Mouse (Mus musculus): ENCODE results near the gene Rbfox3. TPM values are rescaled to one million over a fixed set of nuclear protein-coding genes. Genes with fewer than 3 reads are reported as not detected.

The Rbfox3 gene
- total RNA-seq, 2 experiments from 2014 or later: 272 to 280 TPM

- intact Hi-C loops (cut with DNase I): loop anchor here (5.0 kb wide), 1 partner anchor 49 kb away; no protein-coding TSS in a partner anchor
- no peak for DNase-seq (ENCODE audit: extremely low spot score in 1 of 2, low spot score in 2 of 2)
Measured at GRCm38 (mm10) chr11:118858305-118858704, 53.1 kb downstream of the Rbfox3 start.

GRCm38 (mm10) chr11:118851391-118851790 lies 60.0 kb downstream of the Rbfox3 start:
- intact Hi-C loops (cut with DNase I): no loop called here

GRCm38 (mm10) chr11:118847986-118848385 lies 63.4 kb downstream of the Rbfox3 start:
- intact Hi-C loops (cut with DNase I): no loop called here
- DNase-seq (ENCODE audit: extremely low spot score in 1 of 2, low spot score in 2 of 2): no peak

More at GRCm38 (mm10) chr11:118851391-118851790, 60.0 kb downstream of the Rbfox3 start:
- DNase-seq (ENCODE audit: extremely low spot score in 1 of 2, low spot score in 2 of 2): no peak

GRCm38 (mm10) chr11:118840992-118841391 lies 70.4 kb downstream of the Rbfox3 start:
- no peak for DNase-seq (ENCODE audit: extremely low spot score in 1 of 2, low spot score in 2 of 2)
- intact Hi-C loops (cut with DNase I): no loop called here

- intact Hi-C loops (cut with DNase I): no loop called here
- no peak for DNase-seq (ENCODE audit: extremely low spot score in 1 of 2, low spot score in 2 of 2)
Measured at GRCm38 (mm10) chr11:118838167-118838566, 73.2 kb downstream of the Rbfox3 start.

- intact Hi-C loops (cut with DNase I): no loop called here
- DNase-seq (ENCODE audit: extremely low spot score in 1 of 2, low spot score in 2 of 2): no peak
Measured at GRCm38 (mm10) chr11:118836889-118837288, 74.5 kb downstream of the Rbfox3 start.

GRCm38 (mm10) chr11:118832793-118833481 lies 78.5 kb downstream of the Rbfox3 start:
- DNase-seq (ENCODE audit: extremely low spot score in 1 of 2, low spot score in 2 of 2): no peak
- intact Hi-C loops (cut with DNase I): no loop called here

- intact Hi-C loops (cut with DNase I): no loop called here
- DNase-seq (ENCODE audit: extremely low spot score in 1 of 2, low spot score in 2 of 2): no peak
Measured at GRCm38 (mm10) chr11:118831730-118832129, 79.7 kb downstream of the Rbfox3 start.

- intact Hi-C loops (cut with DNase I): no loop called here
- DNase-seq (ENCODE audit: extremely low spot score in 1 of 2, low spot score in 2 of 2): no peak
Measured at GRCm38 (mm10) chr11:118825280-118826094, 85.9 kb downstream of the Rbfox3 start.

GRCm38 (mm10) chr11:118821353-118821752 lies 90.0 kb downstream of the Rbfox3 start:
- intact Hi-C loops (cut with DNase I): no loop called here

GRCm38 (mm10) chr11:118818528-118818927 lies 92.9 kb downstream of the Rbfox3 start:
- DNase-seq (ENCODE audit: extremely low spot score in 1 of 2, low spot score in 2 of 2): no peak
- intact Hi-C loops (cut with DNase I): loop anchor here (10.0 kb wide), 1 partner anchor 156 kb away; no protein-coding TSS in a partner anchor

More at GRCm38 (mm10) chr11:118821353-118821752, 90.0 kb downstream of the Rbfox3 start:
- DNase-seq (ENCODE audit: extremely low spot score in 1 of 2, low spot score in 2 of 2): no peak

- no peak for DNase-seq (ENCODE audit: extremely low spot score in 1 of 2, low spot score in 2 of 2)
- intact Hi-C loops (cut with DNase I): loop anchor here (10.0 kb wide), 1 partner anchor 160 kb away; no protein-coding TSS in a partner anchor
Measured at GRCm38 (mm10) chr11:118815118-118815517, 96.3 kb downstream of the Rbfox3 start.

GRCm38 (mm10) chr11:118813942-118814341 lies 97.5 kb downstream of the Rbfox3 start:
- intact Hi-C loops (cut with DNase I): loop anchor here (10.0 kb wide), 1 partner anchor 161 kb away; no protein-coding TSS in a partner anchor
- DNase-seq (ENCODE audit: extremely low spot score in 1 of 2, low spot score in 2 of 2): no peak

- intact Hi-C loops (cut with DNase I): loop anchor here (10.0 kb wide), 1 partner anchor 163 kb away; no protein-coding TSS in a partner anchor
- DNase-seq (ENCODE audit: extremely low spot score in 1 of 2, low spot score in 2 of 2): no peak
Measured at GRCm38 (mm10) chr11:118811404-118811803, 100.0 kb downstream of the Rbfox3 start.

GRCm38 (mm10) chr11:118807511-118807910 lies 103.9 kb downstream of the Rbfox3 start:
- DNase-seq (ENCODE audit: extremely low spot score in 1 of 2, low spot score in 2 of 2): no peak
- intact Hi-C loops (cut with DNase I): no loop called here

- DNase-seq (ENCODE audit: extremely low spot score in 1 of 2, low spot score in 2 of 2): peak in 1 of 2 experiments; percentile 73
- intact Hi-C loops (cut with DNase I): no loop called here
Measured at GRCm38 (mm10) chr11:118794856-118795602, 116.4 kb downstream of the Rbfox3 start.

GRCm38 (mm10) chr11:118793639-118794021 lies 117.8 kb downstream of the Rbfox3 start:
- intact Hi-C loops (cut with DNase I): no loop called here
- peak; percentile 78 for DNase-seq (ENCODE audit: extremely low spot score in 1 of 2, low spot score in 2 of 2)

GRCm38 (mm10) chr11:118792916-118793638 lies 118.3 kb downstream of the Rbfox3 start:
- DNase-seq (ENCODE audit: extremely low spot score in 1 of 2, low spot score in 2 of 2): peak in 1 of 2 experiments; percentile 46
- intact Hi-C loops (cut with DNase I): no loop called here

All from left cerebral cortex, postnatal 10 days (tissue).